Mouse (Mus musculus): ENCODE data around the gene Grm2.

- TF ChIP-seq POLR2A (IDR thresholded peaks at IDR 0.05; ENCODE audit: extremely low read depth, insufficient read depth, low read length) (no peak), CTCF (IDR thresholded peaks at IDR 0.05; ENCODE audit: extremely low read depth, insufficient read depth, low read length) (no peak)
These were observed 29.0 kb upstream of the Grm2 start for GRCm38 (mm10) chr9:106684918-106685248.
